Mouse (Mus musculus) CH12.LX (cell line): ENCODE results near the gene Ifitm1. TPM values are rescaled to one million over a fixed set of nuclear protein-coding genes. Genes with fewer than 3 reads are reported as not detected.

Experiments
- DNase-seq: peaks from one replicate; pipeline ENCODE4 v3.0.0-alpha.2; 2013; ENCODE audit errors: extremely low read depth
- H3K27ac ChIP-seq: 2 replicates; pipeline ENCODE4 v1.5.1; 2012; ENCODE audit warnings: low read depth, mild to moderate bottlenecking, control low read depth, moderate library complexity; ENCODE audit not compliant: insufficient read depth
- H3K27me3 ChIP-seq: replicated peaks from 2 replicates; pipeline ENCODE3; 2012; ENCODE audit warnings: inconsistent platforms
- H3K36me3 ChIP-seq, 2 experiments: replicated peaks in 1 of 2; 2 replicates each; pipeline versions ENCODE3 to v1.6.1; 2012; ENCODE audit warnings: inconsistent platforms in 1 of 2, low read length in 1 of 2, mild to moderate bottlenecking in 1 of 2, mixed read lengths in 1 of 2, moderate library complexity in 1 of 2; ENCODE audit not compliant: control insufficient read depth in 1 of 2, insufficient read depth in 1 of 2
- H3K4me1 ChIP-seq, 2 experiments: 2 replicates each; pipeline ENCODE4 v1.6.1; 2012; ENCODE audit warnings: inconsistent platforms in 1 of 2, moderate library complexity in 1 of 2; ENCODE audit not compliant: insufficient read depth in 2 of 2, control insufficient read depth in 1 of 2
- H3K4me2 ChIP-seq: 2 replicates; pipeline ENCODE4 v1.6.1; 2012; ENCODE audit warnings: low read depth, mild to moderate bottlenecking, control low read depth; ENCODE audit not compliant: poor library complexity, insufficient read depth, severe bottlenecking
- H3K4me3 ChIP-seq, 3 experiments: fragments of 150-350 bp in 1 of 3; sonication (generic) in 1 of 3; replicated peaks in 1 of 3; 2 replicates each; pipeline versions ENCODE3 to v1.5.1; 2011 to 2012; ENCODE audit warnings: low read depth in 2 of 3, low read length in 2 of 3, mild to moderate bottlenecking in 2 of 3, moderate library complexity in 2 of 3, control low read depth in 1 of 3, improper control_type of control experiment in 1 of 3, inconsistent platforms in 1 of 3, mixed read lengths in 1 of 3; ENCODE audit not compliant: poor library complexity in 1 of 3
- H3K79me2 ChIP-seq: replicated peaks from 2 replicates; pipeline ENCODE4 v1.6.1; 2012; ENCODE audit warnings: mild to moderate bottlenecking, moderate library complexity; ENCODE audit not compliant: control insufficient read depth, poor library complexity, insufficient read depth, severe bottlenecking; ENCODE audit errors: extremely low read depth
- H3K9ac ChIP-seq: 2 replicates; pipeline ENCODE4 v1.6.1; 2012; ENCODE audit warnings: low read depth, mild to moderate bottlenecking, control low read depth, moderate library complexity; ENCODE audit not compliant: insufficient read depth
- H3K9me3 ChIP-seq: replicated peaks from 2 replicates; pipeline ENCODE3; 2012; ENCODE audit warnings: low read length, inconsistent platforms, mixed read lengths
- BHLHE40 ChIP-seq: IDR thresholded peaks from 2 replicates; pipeline ENCODE4 v1.6.1; 2011; ENCODE audit warnings: mild to moderate bottlenecking, low read depth, low read length, improper control_type of control experiment
- CHD1 ChIP-seq: IDR thresholded peaks from 2 replicates; pipeline ENCODE4 v1.6.1; 2012; ENCODE audit warnings: low read depth, low read length, improper control_type of control experiment, inconsistent platforms
- CHD2 ChIP-seq: IDR thresholded peaks from 2 replicates; pipeline ENCODE4 v1.6.1; 2011; ENCODE audit warnings: low read length, improper control_type of control experiment
- E2F4 ChIP-seq: IDR thresholded peaks from 2 replicates; pipeline ENCODE4 v1.6.1; 2011; ENCODE audit warnings: low read depth, low read length, improper control_type of control experiment; ENCODE audit not compliant: insufficient replicate concordance
- ELF1 ChIP-seq: IDR thresholded peaks from 2 replicates; pipeline ENCODE4 v1.6.1; 2014; ENCODE audit warnings: low read depth, mild to moderate bottlenecking, inconsistent platforms, low read length, improper control_type of control experiment
- EP300 ChIP-seq: IDR thresholded peaks from 2 replicates; pipeline ENCODE4 v1.6.1; 2011; ENCODE audit warnings: low read length, improper control_type of control experiment
- GABPA ChIP-seq: IDR thresholded peaks from 2 replicates; pipeline ENCODE4 v1.6.1; 2012; ENCODE audit warnings: low read depth, low read length, improper control_type of control experiment, inconsistent platforms; ENCODE audit not compliant: insufficient replicate concordance
- HCFC1 ChIP-seq: IDR thresholded peaks from 2 replicates; pipeline ENCODE4 v1.6.1; 2012; ENCODE audit warnings: low read depth, mild to moderate bottlenecking, inconsistent platforms, low read length, improper control_type of control experiment
- IRF4 ChIP-seq: IDR thresholded peaks from 2 replicates; pipeline ENCODE4 v1.6.1; 2014; ENCODE audit warnings: low read depth, mild to moderate bottlenecking, inconsistent platforms, low read length, improper control_type of control experiment
- JUN ChIP-seq: IDR thresholded peaks from 2 replicates; pipeline ENCODE4 v1.6.1; 2011; ENCODE audit warnings: low read depth, mild to moderate bottlenecking, low read length, improper control_type of control experiment, moderate library complexity; ENCODE audit not compliant: insufficient read depth
- KAT2A ChIP-seq: IDR thresholded peaks from 2 replicates; pipeline ENCODE4 v1.6.1; 2012; ENCODE audit warnings: low read length, improper control_type of control experiment, inconsistent platforms; ENCODE audit not compliant: insufficient replicate concordance
- MAX ChIP-seq: IDR thresholded peaks from 2 replicates; pipeline ENCODE4 v1.6.1; 2011; ENCODE audit warnings: low read length, improper control_type of control experiment
- MAZ ChIP-seq: IDR thresholded peaks from 2 replicates; pipeline ENCODE4 v1.6.1; 2012; ENCODE audit warnings: low read depth, mild to moderate bottlenecking, inconsistent platforms, low read length, improper control_type of control experiment, moderate library complexity
- MXI1 ChIP-seq: IDR thresholded peaks from 2 replicates; pipeline ENCODE4 v1.6.1; 2011; ENCODE audit warnings: mild to moderate bottlenecking, low read depth, low read length, improper control_type of control experiment
- MYC ChIP-seq: IDR thresholded peaks from 2 replicates; pipeline ENCODE4 v1.6.1; 2011; ENCODE audit warnings: low read depth, mild to moderate bottlenecking, improper control_type of control experiment, low read length
- NRF1 ChIP-seq: IDR thresholded peaks from 2 replicates; pipeline ENCODE4 v1.6.1; 2014; ENCODE audit warnings: low read depth, mild to moderate bottlenecking, inconsistent platforms, low read length, improper control_type of control experiment, moderate library complexity
- POLR2A ChIP-seq: IDR thresholded peaks from 2 replicates; pipeline ENCODE4 v1.6.1; 2011; ENCODE audit warnings: low read depth, mild to moderate bottlenecking, improper control_type of control experiment, low read length
- RCOR1 ChIP-seq: conservative IDR thresholded peaks from 2 replicates; pipeline ENCODE4 v1.6.1; 2012; ENCODE audit warnings: low read depth, mild to moderate bottlenecking, inconsistent platforms, low read length, improper control_type of control experiment
- SIN3A ChIP-seq: IDR thresholded peaks from 2 replicates; pipeline ENCODE4 v1.6.1; 2012; ENCODE audit warnings: low read length, improper control_type of control experiment, inconsistent platforms
- SMC3 ChIP-seq: IDR thresholded peaks from 2 replicates; pipeline ENCODE4 v1.6.1; 2011; ENCODE audit warnings: low read depth, low read length, improper control_type of control experiment
- TBP ChIP-seq: conservative IDR thresholded peaks from 2 replicates; pipeline ENCODE4 v1.6.1; 2011; ENCODE audit warnings: low read depth, low read length, improper control_type of control experiment
- UBTF ChIP-seq: IDR thresholded peaks from 2 replicates; pipeline ENCODE4 v1.6.1; 2012; ENCODE audit warnings: low read depth, mild to moderate bottlenecking, inconsistent platforms, low read length, improper control_type of control experiment, moderate library complexity
- USF1 ChIP-seq: IDR thresholded peaks from 2 replicates; pipeline ENCODE4 v1.6.1; 2014; ENCODE audit warnings: low read depth, mild to moderate bottlenecking, inconsistent platforms, low read length, improper control_type of control experiment
- ZKSCAN1 ChIP-seq: IDR thresholded peaks from 2 replicates; pipeline ENCODE4 v1.6.1; 2012; ENCODE audit warnings: low read depth, inconsistent platforms, low read length, improper control_type of control experiment, borderline replicate concordance
- ZNF384 ChIP-seq: IDR thresholded peaks from 2 replicates; pipeline ENCODE4 v1.6.1; 2012; ENCODE audit warnings: low read depth, low read length, improper control_type of control experiment, inconsistent platforms
- dilution Hi-C: fragments of 300-500 bp; cut with MboI; formaldehyde crosslinking; loops from 2 replicates; pipeline ENCODE4 v1.14.3; 2020; ENCODE audit warnings: low sequenced_read_pairs; ENCODE audit not compliant: extremely low pct_unique_long_range_greater_than_20kb, extremely low pct_ligation_motif_present
- in situ Hi-C: fragments of 300-500 bp; cut with MboI; formaldehyde crosslinking; loops from 3 replicates; pipeline ENCODE4 v1.14.3; 2019; ENCODE audit warnings: low sequenced_read_pairs, low pct_ligation_motif_present, low pct_unique_long_range_greater_than_20kb, mixed read lengths
- polyA plus RNA-seq: library from polyadenylated mRNA; unstranded; fragments of >175 nt; gene quantifications from 2 replicates; pipeline ENCODE4 v1.2.1, GENCODE M21; 2012; ENCODE audit warnings: low read depth; ENCODE audit not compliant: insufficient read length
- total RNA-seq, 2 experiments: library from RNA; depleted of rRNA; stranded (reverse); fragments of 300-350 nt in 1 of 2; fragments of >200 nt in 1 of 2; gene quantifications; 2 replicates each; pipeline ENCODE4 v1.2.3; 2012 to 2014

Ifitm1 gene
- total and polyA plus RNA-seq, 3 experiments: 14.8 to 55.5 (median 32.9) TPM

DNA sequence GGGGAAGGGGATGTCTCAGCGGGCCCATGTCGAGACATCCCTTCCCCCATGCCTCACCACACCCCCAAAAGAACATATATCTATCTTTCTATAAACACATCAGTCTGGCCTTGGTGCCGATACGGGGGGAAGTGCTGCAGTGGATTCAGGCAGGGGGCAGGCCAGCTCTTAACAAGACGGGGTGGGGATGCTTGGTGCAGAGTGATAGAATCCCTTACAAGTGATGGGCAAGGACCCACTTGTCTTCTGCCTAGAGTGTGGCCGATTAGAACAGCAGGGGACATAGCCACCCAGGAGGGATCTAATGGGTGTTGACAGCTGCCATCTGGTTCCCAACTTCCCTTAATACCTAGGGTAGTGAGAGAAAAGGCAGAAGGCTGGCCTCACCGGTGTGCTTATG, 3.9 kb downstream of the Ifitm1 start:
- TF ChIP-seq BHLHE40 (no peak), MAZ (no peak), MXI1 (no peak), MYC (no peak)
- no peaks in the 10 kb centered on the region for H3K79me2 ChIP-seq
- DNase-seq: no peak
- no peaks in the 10 kb centered on the region for H3K36me3 ChIP-seq
- in situ Hi-C loops: no loop called here
- H3K4me2 ChIP-seq: no peak overlapping the region
- peaks cover 14 to 63% of the 10 kb centered on the region in 2 experiments for H3K4me1 ChIP-seq
- H3K9me3 ChIP-seq: no peaks in the 10 kb centered on the region
- H3K9ac ChIP-seq: no peak overlapping the region
- dilution Hi-C loops: no loop called here
- H3K27me3 ChIP-seq: no peaks in the 10 kb centered on the region
- no peak overlapping the region for H3K27ac ChIP-seq
- no peak overlapping the region for H3K4me3 ChIP-seq

- no peaks in the 10 kb centered on the region for H3K9me3 ChIP-seq
- H3K4me3 ChIP-seq: no peak overlapping the region
- H3K4me2 ChIP-seq: no peak overlapping the region
- no peak overlapping the region for H3K27ac ChIP-seq
- TF ChIP-seq JUN: no peak
- TF ChIP-seq EP300: peak; percentile 30; the same call in 1 of the 2 replicates
- TF ChIP-seq E2F4: no peak
- no peak for TF ChIP-seq SIN3A
- no peak for TF ChIP-seq ZKSCAN1
- TF ChIP-seq CHD2: no peak
- no peak for TF ChIP-seq GABPA
- no peak for TF ChIP-seq ZNF384
- no peak for TF ChIP-seq USF1
- no peak for TF ChIP-seq MAX
- TF ChIP-seq HCFC1: peak; percentile 57
- TF ChIP-seq UBTF: no peak
- no peak for TF ChIP-seq MYC
- no peak for TF ChIP-seq CHD1
- TF ChIP-seq KAT2A: no peak
- TF ChIP-seq IRF4: peak; percentile 30; the same call in 1 of the 2 replicates
- no peak for TF ChIP-seq TBP
- no peak for TF ChIP-seq MAZ
- TF ChIP-seq POLR2A: peak; percentile 13; the same call in 1 of the 2 replicates
- TF ChIP-seq ELF1: peak; percentile 73
- TF ChIP-seq NRF1: no peak
- TF ChIP-seq SMC3: no peak
- no peak for TF ChIP-seq RCOR1
- H3K4me1 ChIP-seq: peaks cover 18 to 70% of the 10 kb centered on the region in 2 experiments
- dilution Hi-C loops: no loop called here
- H3K9ac ChIP-seq: no peak overlapping the region
- in situ Hi-C loops: no loop called here
- no peaks in the 10 kb centered on the region for H3K36me3 ChIP-seq
- no peaks in the 10 kb centered on the region for H3K27me3 ChIP-seq
- peak; percentile 31 for DNase-seq
- H3K79me2 ChIP-seq: no peaks in the 10 kb centered on the region
Observed at GRCm38 (mm10) chr7:140971479-140972171, 4.6 kb downstream of the Ifitm1 start.
